Mouse (Mus musculus) C2C12 (cell line): ENCODE results near the gene Sar1b. TPM values are rescaled to one million over a fixed set of nuclear protein-coding genes. Genes with fewer than 3 reads are reported as not detected.
A peak's percentile ranks its signal among the peaks of the same experiment; 100 is the strongest.
"Not testable (repeated sequence)": the region's sequence is repeated elsewhere in the genome, so short reads cannot be mapped to it uniquely, and the experiment has no call there.

ENCODE experiments used
- H3K27me3 ChIP-seq: one replicate; pipeline ENCODE4 v1.6.1; 2011; ENCODE audit not compliant: control insufficient read depth, insufficient read depth, insufficient read length
- H3K36me3 ChIP-seq: one replicate; pipeline ENCODE4 v1.6.1; 2011; ENCODE audit not compliant: control insufficient read depth, insufficient read depth
- H3K4me3 ChIP-seq: one replicate; pipeline ENCODE4 v1.5.1; 2011; ENCODE audit warnings: mild to moderate bottlenecking, control low read depth; ENCODE audit not compliant: poor library complexity, insufficient read depth, severe bottlenecking
- H3K79me2 ChIP-seq: one replicate; pipeline ENCODE4 v1.6.1; 2011; ENCODE audit not compliant: control insufficient read depth, insufficient read depth
- H3K79me3 ChIP-seq: one replicate; pipeline ENCODE4 v1.6.1; 2011; ENCODE audit warnings: low read depth, control low read depth
- H3ac ChIP-seq: one replicate; pipeline ENCODE3; 2011; ENCODE audit warnings: low read depth; ENCODE audit not compliant: control insufficient read depth, insufficient read length
- CEBPB ChIP-seq: IDR thresholded peaks from one replicate; pipeline ENCODE4 v1.6.1; 2011; ENCODE audit warnings: low read depth, mild to moderate bottlenecking, control low read depth, moderate library complexity
- CTCF ChIP-seq: IDR thresholded peaks from one replicate; pipeline ENCODE4 v1.5.1; 2011; ENCODE audit not compliant: control insufficient read depth, insufficient read depth, insufficient read length
- FOSL1 ChIP-seq: IDR thresholded peaks from one replicate; pipeline ENCODE4 v1.8.0; 2011; ENCODE audit warnings: mild to moderate bottlenecking, low read length; ENCODE audit not compliant: poor library complexity, insufficient read depth, severe bottlenecking
- MAX ChIP-seq: IDR thresholded peaks from one replicate; pipeline ENCODE4 v1.6.1; 2011; ENCODE audit warnings: mild to moderate bottlenecking, control low read depth
- MYOD1 ChIP-seq: IDR thresholded peaks from one replicate; pipeline ENCODE4 v1.6.1; 2011; ENCODE audit warnings: low read depth; ENCODE audit not compliant: control insufficient read depth, insufficient read length
- MYOG ChIP-seq: IDR thresholded peaks from one replicate; pipeline ENCODE4 v1.6.1; 2011; ENCODE audit not compliant: control insufficient read depth, insufficient read length; ENCODE audit errors: extremely low read depth
- USF1 ChIP-seq: IDR thresholded peaks from one replicate; pipeline ENCODE4 v1.6.1; 2011; ENCODE audit warnings: low read depth, mild to moderate bottlenecking, control low read depth, moderate library complexity
- long read RNA-seq, 2 experiments: library from polyadenylated mRNA; unstranded; transcript quantifications; one replicate each; pipeline ENCODE4 v2.0.0; 2019 to 2020
- polyA plus RNA-seq: library from polyadenylated mRNA; unstranded; fragments of >200 nt; fragmentation: generic; extraction: Trizol; gene quantifications from one replicate; pipeline ENCODE4 v1.2.1, GENCODE M21; 2012; ENCODE audit warnings: missing spikeins

Sar1b gene
- 50.4 TPM for polyA plus RNA-seq
- long read RNA-seq, experiment 1, transcript Sar1b-201 (7 exons, 1,201 nt): major isoform, 123 of 135 reads
- long read RNA-seq, experiment 1, partial matches to known transcripts: 4 of 135 reads
- long read RNA-seq, experiment 1, other reads (novel, unspliced or antisense): 8 of 135 reads
- long read RNA-seq, experiment 2, transcript Sar1b-201 (7 exons, 1,201 nt): major isoform, 98 of 107 reads
- long read RNA-seq, experiment 2, partial matches to known transcripts: 0 of 107 reads
- long read RNA-seq, experiment 2, other reads (novel, unspliced or antisense): 9 of 107 reads

DNA sequence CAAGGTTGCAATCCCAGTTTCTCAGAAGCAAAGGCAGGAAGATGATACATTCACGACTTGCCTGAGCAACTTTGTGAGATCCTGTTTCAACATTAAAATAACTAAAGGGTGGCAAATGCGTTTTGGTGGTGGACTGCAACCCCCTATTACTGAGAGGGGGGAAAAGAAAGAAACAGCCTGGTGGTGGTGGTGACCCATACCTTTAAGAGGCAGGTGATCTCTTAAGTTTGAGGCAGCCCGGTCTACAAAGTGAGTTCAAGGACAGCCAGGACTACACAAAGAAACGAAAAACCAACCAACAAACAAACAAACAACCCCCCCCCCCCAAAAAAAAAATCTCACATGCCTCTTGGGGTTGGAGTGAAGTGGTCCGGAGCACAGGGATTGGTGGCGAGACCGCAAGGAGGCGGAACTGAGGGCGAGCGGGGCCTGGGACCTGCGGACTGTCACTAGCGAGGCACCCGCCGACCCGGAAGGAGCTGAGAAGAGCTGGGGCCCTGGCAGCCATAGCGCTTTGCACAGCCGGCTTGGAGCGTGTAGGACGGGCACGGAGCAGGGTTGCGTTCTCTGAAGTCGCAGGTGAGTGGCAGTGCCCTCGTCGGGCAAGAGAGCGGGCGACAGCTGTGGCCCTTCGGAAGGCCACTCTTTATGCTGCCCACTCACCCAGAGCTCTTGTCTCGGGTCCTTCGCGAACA lies at the start of gene Sar1b, which contains the start of gene Sec24a:
TSS of gene Sar1b (plus strand) at position 475 of the 695 bp plus-strand sequence.
TSS of gene Sec24a (minus strand) at position 422 of the 695 bp plus-strand sequence.
- Histone ChIP-seq H3K79me2 (peaks cover 51% of the 10 kb centered on the region), H3K27me3 (no peaks in the 10 kb centered on the region), H3K36me3 (no peaks in the 10 kb centered on the region), H3K4me3 (peak within 1 kb of the TSS; percentile 100), H3ac (peak within 1 kb of the TSS; percentile 58), H3K79me3 (peaks cover 35% of the 10 kb centered on the region)
- peak; percentile 81 for TF ChIP-seq MAX
- TF ChIP-seq FOSL1: no peak

DNA sequence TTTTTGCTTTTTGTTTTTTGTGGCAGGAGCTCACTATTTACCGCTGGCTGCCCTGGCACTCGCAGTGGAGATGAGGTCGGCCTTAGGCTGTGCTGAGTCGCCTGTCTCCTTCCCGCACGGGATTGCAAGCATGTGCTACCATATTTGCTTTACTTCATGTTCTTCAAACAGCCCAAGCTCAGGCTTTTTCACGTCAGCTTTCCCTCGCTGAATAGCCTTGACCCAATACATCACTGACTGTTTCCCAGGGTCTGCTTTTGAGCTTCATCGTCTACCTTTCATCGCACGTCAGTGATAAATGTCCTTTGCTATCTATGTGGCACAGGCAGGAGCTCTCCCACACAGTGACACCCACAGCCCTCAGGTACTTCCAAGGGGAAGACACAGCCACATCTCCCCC lies 42.4 kb upstream of the Sar1b start:
- Histone ChIP-seq H3K4me3 (no peak overlapping the region), H3K27me3 (no peaks in the 10 kb centered on the region), H3ac (no peak overlapping the region), H3K79me2 (no peaks in the 10 kb centered on the region), H3K79me3 (no peaks in the 10 kb centered on the region), H3K36me3 (peaks cover 75% of the 10 kb centered on the region)
- TF ChIP-seq CEBPB (no peak), MYOD1 (no peak), CTCF (no peak), USF1 (no peak), FOSL1 (no peak), MAX (no peak)

DNA sequence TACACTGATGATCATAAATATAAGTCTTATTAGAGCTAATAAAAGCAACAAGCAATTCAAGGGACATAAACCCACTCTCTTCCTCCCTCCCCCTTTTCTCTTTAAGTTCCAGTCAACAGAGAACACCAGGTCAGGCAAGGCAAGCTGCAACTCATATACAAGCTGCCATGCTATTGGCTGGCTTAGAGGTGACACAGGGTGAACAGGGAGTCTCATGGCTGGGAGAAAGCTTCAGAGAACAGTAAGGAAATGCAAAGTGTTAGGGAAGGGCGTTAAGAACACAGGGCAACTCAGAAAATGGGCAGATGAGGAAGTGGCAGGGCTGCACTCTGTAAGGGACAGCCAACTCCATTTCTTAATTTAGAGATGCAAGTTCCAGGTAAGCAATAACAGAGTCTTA lies 30.6 kb upstream of the Sar1b start:
- H3ac ChIP-seq: no peak overlapping the region
- no peaks in the 10 kb centered on the region for H3K27me3 ChIP-seq
- no peaks in the 10 kb centered on the region for H3K79me2 ChIP-seq
- no peak overlapping the region for H3K4me3 ChIP-seq
- H3K36me3 ChIP-seq: peaks cover 64% of the 10 kb centered on the region
- TF ChIP-seq CEBPB (no peak), MYOD1 (no peak), USF1 (no peak), CTCF (no peak), FOSL1 (no peak), MAX (no peak), MYOG (no peak)
- peaks cover 2% of the 10 kb centered on the region for H3K79me3 ChIP-seq

DNA sequence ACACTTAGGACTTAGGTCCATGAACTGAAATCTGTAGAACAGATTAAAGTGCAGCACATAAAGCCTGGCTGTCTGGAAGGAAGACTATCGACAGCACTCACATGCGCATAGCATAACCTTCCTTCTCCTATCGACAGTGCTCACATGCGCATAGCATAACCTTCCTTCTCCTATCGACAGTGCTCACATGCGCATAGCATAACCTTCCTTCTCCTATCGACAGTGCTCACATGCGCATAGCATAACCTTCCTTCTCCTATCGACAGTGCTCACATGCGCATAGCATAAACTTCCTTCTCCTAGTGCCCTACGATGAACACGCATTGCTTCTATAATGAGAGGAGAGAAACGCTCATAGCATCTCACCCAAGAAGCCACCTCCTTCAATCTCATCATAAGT lies 29.3 kb upstream of the Sar1b start:
- H3K27me3 ChIP-seq, H3ac ChIP-seq: not testable (repeated sequence)
- H3K36me3 ChIP-seq: peaks cover 64% of the 10 kb centered on the region

DNA sequence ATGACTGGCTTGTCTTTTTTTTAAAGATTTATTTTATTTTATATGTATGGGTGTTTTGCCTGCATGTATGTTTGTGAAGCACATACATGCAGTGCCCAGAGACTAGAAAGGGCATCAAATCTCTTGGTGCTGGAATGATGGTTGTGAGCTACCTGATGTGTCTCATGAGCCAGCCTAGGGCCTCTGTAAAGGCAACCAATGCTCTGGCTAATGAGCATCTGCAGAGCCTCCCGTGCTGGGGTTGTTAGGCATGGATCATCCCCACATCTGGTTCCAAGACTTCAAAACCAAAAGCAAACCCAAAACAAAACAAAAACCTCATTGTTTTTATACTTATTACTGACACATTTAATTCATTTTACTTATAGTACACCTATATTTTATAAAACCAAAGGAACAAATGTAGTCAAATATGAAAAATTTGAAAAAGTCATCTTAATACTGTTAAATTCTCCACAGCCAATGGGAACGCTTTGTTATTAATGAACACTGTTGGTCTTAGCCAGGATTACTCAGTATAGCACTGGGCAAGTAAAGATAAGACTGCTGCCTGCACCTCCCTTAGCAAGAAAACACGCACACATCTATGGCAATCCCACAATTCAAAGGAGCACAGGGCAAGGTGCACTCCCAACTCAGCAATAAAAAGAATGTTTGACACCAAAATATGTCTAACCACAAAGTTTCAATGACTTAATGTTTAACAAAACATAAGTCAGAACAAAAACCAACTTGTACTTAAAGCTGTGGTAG lies 24.7 kb upstream of the Sar1b start:
- Histone ChIP-seq H3ac (no peak overlapping the region), H3K36me3 (peaks cover 61% of the 10 kb centered on the region), H3K79me3 (peaks cover 4% of the 10 kb centered on the region), H3K4me3 (no peak overlapping the region), H3K27me3 (no peaks in the 10 kb centered on the region), H3K79me2 (peaks cover 17% of the 10 kb centered on the region)
- no peak for TF ChIP-seq MYOD1
- TF ChIP-seq CTCF: no peak
- TF ChIP-seq FOSL1: no peak
- TF ChIP-seq MAX: no peak
- TF ChIP-seq USF1: no peak
- no peak for TF ChIP-seq CEBPB
- TF ChIP-seq MYOG: no peak

More for the DNA sequence above, 29.3 kb upstream of the Sar1b start:
- H3K79me3 ChIP-seq, H3K4me3 ChIP-seq, H3K79me2 ChIP-seq: not testable (repeated sequence)

DNA sequence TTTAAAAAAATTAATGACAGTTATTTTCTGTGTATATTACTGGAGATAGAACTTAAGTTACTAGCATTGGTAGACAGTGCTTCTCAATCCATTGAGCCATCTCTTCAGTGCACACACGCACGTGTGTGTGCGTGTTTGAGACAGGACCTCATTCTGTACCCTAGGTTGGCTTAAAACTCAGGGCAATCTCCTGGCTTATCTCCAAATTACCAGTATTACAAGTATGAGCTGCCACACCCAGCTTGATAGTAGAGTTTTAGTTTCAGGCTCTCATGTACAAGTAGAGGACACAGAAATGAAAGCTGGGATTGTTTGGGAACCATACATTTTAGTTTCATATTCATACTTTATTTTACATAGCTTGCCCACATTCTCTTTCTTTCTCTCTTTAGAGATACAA lies 22.8 kb upstream of the Sar1b start:
- no peak for TF ChIP-seq CTCF
- TF ChIP-seq MAX: no peak
- no peak for TF ChIP-seq USF1
- no peak for TF ChIP-seq FOSL1
- TF ChIP-seq MYOD1: no peak
- TF ChIP-seq MYOG: no peak
- TF ChIP-seq CEBPB: no peak
- Histone ChIP-seq H3K79me3 (peaks cover 10% of the 10 kb centered on the region), H3K36me3 (peaks cover 53% of the 10 kb centered on the region)

More for the DNA sequence above, 22.8 kb upstream of the Sar1b start:
- Histone ChIP-seq H3K4me3 (no peak overlapping the region), H3ac (no peak overlapping the region), H3K27me3 (no peaks in the 10 kb centered on the region), H3K79me2 (peaks cover 23% of the 10 kb centered on the region)
